Mouse (Mus musculus) ovary, adult 18-20 months (tissue): ENCODE measurements around the gene Tor2a.

Experiments used
- DNase-seq: peaks from one replicate; pipeline ENCODE4 v3.0.0; 2022; ENCODE audit warnings: low spot score, mixed read lengths

The Tor2a gene

DNA sequence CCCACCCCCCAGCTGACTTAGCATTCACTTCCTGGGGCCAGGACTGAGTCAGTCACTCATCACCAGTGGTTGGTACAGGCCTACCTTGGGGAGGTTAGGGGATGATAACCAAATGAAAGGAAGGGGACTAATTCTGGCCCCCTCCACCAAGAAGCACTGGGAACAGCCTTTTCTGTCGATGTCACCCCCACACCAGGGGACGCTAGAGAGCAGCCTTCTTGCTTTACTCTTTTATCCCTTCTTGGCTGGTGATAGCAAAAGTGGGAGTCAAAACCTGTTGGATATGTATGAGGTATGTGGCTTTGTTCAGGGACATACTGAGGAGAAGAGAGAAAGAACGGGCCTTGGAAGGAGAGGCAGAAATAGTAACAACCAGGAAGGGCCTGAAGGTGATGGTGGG is 6.3 kb downstream of the Tor2a start:
- no peak for DNase-seq

DNA sequence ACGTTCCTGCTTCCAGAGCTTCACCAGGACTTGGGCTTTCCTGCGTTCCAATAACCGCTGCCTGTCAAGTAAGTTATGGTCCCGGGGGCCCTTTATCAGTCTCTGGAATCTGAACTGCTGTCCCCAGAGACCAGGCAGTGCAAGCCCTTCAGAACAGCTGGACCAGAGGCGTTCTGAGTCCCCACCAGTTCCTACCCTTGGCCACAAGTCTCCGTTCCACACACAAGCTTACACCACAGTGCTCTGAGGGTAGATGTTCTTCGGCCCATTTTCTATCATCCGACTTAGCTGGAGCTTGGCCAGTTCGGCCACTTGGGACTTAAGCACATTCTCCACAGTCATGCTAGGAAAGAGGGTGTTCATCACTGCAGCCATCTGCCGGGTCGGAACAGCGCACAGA is 10.2 kb downstream of the Tor2a start:
- DNase-seq, result no peak

DNA sequence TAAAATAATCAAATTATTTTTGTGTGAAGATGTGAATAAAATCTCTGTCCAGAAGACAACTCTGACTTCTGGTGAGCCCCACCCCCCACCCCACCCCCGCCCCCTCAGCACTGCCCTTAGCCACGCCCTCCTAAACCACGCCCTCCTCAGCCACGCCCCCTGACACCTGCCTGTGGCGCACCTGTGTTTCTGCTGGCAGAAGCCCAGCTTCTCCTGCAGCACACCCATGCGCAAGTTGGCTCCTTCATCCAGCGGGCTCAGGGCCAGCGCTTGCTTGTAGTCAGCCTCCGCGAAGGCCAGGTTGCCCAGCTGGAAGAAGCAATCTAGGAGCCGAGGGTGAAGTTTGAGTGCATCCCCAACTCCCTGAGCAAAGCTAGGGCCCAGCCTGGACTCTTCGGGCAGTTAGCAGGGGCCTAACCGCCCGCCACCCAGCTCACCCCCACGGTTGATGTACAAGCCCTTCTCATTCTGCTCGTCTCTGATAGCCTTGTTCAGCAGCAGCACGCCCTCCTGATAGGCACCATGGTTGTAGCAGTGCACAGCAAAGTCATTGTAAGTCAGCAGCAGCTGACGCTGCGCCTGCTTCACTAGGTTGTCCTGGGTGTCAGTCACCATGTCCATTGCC is 11.7 kb downstream of the Tor2a start:
- no peak for DNase-seq

DNA sequence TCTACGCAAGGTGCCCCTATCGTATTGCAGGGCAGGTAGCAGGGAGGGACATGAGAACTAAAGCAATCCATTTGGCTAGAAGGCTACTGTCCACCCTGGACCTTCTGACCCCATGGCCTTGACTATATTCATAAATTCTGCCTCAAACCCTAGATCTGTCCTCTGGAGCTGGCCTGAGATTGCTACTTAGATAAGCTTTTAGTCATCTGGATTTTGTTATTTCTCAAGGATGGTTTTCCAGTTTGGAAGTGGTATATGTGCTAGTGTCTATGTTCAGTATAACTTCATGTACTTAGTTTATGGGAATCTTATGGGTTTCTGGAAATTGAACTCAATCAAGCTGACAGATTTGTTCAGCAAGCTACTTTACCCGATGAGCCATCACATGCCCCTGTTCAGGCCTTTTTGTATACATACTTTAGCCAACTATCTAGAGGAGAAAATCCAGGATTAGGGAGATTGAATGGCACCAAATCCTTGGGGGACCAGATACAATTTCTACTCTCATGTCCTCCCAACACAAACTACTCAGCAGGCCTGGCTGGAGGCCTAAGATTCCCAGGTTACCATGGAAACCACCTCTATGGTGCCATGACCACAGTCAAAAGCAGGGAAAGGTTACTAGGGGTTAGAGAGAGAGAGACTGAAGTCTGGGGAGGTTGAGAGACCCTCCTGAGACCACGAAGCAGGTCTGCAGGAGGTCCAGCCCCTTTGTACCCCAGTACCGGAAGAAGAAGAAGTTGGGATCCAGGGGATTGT is 12.5 kb downstream of the Tor2a start:
- DNase-seq, result no peak

DNA sequence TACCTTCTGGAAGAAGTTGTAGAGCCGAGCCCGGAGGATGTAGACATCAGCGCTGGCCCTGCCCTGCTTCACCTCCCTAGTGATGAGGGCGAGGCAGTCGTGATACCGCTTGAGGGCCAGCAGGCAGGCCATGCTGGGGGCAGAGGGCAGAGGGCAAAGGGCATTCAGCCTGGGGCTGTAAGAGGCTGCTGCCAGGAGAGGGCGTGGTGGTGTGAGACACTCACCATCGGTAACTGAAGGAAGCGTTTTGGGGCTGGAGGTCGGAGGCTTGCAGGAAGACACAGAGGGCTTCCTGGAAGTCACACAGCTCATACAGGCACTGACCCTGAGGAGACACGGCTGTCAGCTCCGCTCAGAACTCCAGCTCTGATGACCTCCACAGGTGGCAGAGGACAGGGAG is 14.9 kb downstream of the Tor2a start:
- DNase-seq, result no peak

DNA sequence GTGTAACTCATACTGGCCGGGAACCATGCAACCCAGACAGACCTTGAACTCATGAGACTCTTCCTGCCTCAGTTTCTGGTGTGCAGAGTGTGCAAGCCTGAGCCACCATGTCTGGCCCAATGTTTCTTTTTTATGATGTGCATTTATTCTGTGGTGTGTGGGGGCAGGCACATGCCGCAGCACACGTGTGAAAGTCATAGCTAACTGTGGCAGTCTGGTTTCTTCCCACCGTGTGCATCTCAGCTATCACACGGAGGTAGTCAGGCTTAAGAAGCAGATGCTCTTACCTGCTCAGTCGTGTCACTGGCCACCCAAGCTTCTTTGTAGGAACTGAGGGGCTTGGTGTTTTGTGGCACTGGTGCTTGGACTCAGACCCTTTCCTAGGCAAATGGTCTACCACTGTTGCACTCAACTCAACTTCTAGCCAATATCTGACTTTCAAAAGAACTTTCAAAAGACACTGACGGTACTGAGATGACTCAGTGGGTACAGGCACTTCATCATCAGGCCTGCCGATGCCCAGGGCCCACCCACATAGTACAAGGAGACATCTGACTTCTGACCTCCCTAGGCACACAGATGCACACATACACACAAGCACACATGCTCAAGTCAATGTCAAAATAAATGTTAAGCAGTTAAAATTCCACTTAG is 15.7 kb downstream of the Tor2a start:
- DNase-seq, result no peak

DNA sequence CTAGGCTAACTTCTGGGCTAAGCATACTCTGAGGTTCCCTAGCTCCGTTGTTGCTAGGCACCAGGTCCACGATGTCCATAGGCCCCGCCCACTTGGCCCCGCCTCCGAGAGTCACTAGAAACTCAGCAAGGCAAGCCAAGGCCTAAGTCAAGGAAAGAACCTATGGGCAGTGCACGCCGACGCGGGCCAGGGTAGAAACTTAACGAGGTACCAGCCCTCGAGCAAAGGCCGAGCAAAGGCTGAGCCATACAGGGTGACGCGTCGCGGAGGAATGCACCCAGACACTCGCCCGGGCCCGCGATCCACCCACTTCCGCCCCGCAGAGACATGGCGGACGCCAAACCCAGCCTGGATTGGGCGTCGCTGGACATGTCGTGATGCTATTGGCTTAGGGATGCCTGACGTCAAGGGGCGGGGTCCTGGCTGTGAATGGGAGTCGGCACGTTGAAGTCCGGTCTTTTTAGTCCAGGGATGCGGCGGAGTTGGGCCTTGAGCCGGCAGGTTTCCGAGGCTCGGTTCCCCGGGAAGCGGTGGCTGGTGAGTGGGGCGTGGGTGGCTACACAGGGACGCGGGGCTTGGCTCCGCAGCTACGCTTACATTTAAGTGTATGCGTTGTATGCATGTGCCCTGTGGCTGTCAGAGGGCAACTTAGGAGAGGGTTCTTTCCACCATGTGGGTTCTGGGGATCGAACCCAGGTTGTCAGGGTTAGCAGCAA is 18.5 kb downstream of the Tor2a start, which contains the start of the genes Ttc16 and Ptrh1:
Gene Ttc16 (minus strand): TSS at position 275 of the 716 bp plus-strand sequence.
Gene Ptrh1 (plus strand): TSS at position 428 of the 716 bp plus-strand sequence.
- DNase-seq, result peak; percentile 95

DNA sequence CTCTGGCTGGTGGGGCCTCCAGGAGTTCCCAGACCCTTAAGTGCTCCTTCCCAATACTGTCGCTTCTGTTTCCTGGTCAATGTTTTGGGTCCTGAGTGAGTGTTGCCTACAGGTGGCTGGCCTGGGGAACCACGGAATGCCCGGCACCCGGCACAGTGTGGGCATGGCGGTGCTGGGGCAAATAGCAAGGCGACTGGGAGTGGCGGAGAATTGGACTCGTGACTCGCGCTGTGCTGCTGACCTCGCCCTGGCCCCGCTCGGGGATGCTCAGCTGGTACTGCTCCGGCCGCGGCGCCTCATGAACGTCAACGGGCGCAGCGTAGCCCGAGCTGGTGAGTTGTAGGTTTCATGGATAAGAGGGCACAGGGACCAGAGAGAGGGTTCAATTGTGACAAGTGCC is 19.2 kb downstream of the Tor2a start:
- no peak for DNase-seq

DNA sequence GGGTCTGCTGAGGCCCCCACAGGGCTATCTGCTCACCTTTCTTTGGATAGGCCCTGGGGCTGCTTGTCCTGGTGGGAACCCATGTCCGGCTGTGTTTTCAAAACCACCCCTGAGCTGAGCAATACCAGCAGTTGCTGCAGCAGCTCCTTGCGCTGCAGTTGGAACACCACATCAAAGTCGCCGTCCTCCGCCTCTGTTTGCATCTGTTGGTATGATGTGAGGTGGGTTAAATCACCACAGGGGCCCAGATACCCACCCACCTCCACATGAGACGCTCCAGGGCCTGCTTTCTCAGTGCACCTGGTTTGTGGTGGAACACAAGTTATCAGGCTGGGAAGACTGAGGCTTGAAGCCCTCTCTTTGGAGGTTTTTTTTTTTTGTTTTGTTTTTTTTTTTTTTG is 21.0 kb downstream of the Tor2a start:
- DNase-seq, result no peak

DNA sequence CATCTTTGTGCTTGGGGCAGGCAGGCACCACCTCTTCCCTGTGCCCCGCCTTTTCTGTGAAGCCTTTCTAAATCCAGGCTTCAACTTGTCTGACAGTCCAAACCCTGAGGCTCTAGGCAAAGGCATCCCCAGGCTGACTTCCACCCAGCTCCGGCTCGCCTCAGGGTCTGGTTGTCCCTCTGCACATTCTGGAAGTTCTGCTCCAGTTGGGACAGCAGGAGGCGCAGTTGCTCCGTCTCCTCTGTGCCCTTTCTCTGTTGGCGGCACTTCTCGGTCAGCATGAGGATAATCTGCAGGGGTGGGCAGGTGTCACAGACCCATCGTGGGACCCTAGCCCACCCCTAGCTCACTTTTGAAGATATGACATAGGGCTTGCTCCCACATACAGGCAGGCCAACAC is 22.1 kb downstream of the Tor2a start:
- peak; percentile 43 for DNase-seq

DNA sequence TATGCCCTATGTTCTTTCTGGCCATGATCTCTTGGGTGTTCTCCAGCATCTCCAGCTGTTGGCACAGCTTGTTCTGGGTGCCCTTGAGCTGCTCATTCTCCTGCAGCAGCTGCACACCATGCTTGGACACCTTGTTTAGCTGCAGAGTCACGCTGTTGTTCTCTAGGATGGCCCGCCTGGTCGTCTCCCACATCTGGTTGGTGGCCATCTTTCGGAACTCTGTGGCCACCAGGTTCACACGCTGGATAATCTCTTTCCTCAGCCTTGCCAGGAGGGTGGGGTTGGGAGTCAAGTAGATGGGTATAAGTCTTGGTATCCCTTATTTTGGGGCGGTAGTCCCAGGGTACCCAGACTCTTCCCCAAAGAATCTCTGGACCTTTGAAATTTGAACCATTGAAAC is 22.7 kb downstream of the Tor2a start:
- no peak for DNase-seq

DNA sequence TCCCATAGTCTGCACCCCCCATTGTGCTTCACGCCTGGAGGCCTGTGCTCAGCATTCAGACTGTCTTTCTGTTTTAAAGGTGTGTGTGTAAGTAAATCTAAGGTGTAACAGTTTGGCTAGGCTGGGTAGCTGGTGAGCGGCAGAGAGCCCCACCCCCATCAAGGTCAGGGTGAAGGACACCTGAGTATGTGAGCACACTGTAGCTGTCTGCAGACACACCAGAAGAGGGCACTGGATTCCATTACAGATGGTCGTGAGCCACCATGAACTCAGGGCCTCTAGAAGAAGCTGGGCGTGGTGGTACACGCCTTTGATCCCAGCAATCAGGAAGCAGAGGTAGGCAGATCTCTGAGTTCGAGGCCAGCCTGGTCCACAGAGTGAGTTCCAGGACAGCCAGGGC is 24.7 kb downstream of the Tor2a start:
- DNase-seq, result no peak

DNA sequence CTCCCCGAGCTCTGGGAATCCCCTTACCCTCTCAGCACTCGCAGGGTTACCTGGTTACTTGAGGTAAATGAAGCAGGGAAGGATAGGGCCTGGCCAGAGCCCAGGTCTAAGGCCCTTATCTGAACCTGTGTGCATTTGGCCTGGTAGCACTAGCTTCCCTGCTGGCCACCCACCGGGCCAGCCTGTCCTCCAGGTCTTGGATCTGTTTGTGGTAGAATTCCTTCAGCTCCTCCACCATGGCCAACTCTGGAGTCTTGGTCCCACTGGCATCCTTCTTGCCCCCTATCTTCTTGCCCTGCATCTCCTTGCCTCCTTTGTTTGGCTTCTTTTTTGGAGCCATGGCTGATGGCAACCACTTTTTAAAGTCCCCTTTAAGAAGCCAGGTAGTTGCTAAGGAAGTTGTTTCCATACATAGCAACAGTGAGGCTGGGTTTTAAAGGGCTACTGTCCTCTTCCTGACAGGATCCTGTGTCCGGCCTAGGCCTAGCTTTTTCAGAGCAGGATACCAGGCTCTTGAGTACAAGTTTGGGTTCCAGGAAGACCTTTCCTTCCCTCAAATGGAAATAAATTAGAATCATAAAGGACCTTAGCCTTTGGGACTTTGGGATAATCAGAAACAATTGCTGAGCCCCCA is 27.1 kb downstream of the Tor2a start, which contains the start of gene Cfap157:
Gene Cfap157 (minus strand): TSS at position 381 of the 634 bp plus-strand sequence.
- DNase-seq, result no peak

DNA sequence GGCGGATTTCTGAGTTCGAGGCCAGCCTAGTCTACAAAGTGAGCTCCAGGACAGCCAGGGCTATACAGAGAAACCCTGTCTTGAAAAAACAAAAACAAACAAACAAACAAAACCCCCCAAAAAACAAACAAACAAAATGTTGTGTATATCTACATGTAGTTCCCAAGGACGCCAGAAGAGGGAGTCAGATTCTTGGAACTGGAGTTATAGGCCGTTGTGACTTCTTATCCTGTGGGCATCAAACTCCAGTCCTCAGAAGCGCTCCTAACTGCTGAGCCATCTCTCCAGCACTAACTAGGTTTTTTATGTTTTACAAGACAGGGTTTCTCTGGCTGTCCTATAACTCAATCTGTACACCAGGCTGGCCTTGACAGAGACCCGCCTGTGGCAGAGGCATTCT is 30.1 kb downstream of the Tor2a start:
- no peak for DNase-seq

DNA sequence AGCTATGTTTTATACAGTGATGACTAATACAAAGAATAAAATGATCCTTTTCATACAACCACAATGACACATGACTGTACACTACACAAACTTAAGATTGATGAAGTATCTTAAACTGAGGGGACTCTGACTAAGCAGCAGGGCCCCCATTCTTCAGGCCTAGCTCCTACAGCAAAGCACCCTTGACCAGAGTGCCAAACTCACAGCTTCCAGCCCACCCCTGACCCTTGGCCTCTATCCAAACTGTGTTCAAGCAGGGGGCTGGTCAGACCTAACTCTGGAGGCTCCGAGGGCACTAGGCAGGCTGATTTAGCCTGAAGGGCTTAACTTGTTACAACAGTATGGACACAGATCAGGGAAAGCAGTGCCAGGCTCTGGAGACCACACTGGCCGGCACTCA is 31.5 kb downstream of the Tor2a start:
- no peak for DNase-seq

DNA sequence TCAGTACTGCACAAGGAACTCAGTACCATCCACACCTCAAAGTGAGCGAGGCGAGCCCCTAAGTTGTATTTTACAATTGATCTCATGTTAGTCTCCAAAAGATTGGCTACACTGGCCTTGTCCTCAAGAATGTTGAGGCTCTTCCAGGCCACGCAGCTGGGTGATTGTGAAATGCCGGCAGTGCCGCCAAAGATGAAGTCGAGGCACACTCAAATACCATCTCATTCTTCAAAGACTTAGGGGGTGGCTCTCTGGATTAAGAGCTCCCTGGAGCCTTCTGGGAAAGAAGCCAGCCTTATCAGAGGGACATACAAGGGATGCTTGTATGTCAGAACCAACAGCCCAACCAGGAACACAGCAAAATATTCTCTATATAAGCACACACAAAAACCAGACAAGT is 34.3 kb downstream of the Tor2a start:
- DNase-seq, result no peak

DNA sequence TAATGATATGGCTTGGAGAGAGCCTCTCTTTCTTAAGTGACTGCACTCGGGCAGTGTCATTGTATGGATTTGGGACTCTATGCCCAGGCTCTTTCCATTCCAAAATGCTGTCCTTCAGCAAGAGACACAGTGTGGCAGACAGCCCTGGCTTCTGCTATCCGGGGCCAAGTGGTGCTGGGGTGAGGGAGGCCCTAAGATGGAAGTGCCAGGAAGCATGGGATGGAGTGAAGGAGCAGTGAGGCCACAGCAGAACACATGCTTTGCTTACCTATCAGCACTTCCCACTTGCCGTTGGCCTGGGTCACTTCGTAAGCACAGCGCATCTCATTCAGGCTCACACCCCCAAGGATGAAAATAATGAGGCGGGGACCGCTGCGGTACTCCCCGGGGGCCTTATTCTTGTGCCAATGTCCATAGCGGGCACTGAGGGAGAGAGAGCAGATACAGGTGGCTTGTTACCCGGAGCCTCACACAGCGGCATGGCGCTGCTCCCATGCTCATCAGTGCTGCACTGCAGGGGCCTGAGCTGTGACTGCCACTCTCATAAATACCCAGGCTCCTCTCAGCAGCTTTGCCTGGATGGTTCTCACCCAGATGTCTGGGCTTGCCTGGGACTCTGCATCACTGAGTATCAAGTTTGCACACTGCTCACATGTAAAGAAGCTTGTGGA is 38.8 kb downstream of the Tor2a start:
- DNase-seq, result no peak

DNA sequence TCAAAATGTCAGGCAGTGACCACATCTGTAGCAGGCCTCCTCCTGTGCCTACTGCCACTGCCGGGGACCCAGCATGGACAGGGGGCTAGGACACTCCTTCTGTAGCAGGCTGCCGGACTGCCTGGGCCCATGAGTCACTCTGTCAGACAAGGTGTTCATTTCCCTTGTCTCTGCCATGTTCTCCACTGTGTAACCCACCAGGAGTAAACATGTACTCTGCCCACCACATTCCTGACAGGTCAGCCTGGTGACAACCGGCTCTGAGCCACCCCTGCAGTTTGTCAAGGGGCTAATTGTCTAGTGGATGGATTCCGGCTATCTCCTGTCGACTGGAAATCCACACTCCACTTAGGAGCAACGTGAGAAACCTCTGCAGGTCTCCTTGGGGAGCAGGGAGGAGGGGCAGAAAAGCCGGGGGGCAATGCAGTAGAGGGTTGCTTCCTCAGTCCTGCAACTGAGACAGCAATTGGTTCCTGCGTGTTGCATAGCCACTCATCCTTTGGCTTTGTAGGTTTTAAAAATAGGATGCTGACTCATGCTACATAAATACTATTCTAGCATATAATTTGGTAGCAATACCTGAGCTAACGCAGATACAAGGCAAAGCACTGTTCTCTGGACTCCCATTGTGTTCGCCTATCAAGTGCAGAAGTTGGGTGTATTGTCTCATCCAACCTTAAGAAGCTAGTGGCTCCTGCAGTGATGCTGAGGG is 41.4 kb downstream of the Tor2a start:
- no peak for DNase-seq

DNA sequence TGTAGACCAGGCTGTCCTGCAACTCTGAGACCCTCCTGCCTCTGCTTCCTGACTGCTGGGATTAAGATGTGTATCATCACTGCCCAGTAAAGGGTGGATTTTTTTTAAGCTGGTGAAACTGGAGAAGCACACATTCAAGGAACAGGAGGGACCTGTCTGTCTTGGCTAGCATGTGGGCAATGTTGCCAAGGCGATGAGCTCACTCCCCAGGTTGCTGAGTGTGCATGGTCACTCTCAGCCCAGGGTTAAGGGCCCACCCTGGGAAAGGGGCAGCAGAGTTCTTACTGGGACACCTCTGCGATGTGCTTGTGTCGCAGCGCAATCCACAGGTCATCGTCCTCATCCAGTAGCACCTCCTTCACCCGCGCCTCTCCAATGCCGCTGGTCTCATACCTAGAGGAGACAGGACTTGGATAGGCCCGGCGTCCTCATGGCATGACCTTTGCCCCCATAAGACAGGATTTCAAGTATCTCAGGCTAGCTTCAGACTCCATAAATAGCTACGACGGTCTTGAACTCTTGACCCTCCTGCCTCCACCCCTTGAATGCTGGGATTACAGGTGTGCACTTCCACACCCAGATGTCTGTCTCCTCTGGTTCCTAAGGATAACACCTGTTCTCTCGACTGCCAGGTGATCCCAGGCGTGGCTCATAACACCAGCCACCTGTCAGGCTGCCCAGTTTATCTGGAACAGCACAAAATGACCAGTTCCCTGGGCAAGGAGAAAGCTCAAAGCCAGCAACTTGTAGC is 52.0 kb downstream of the Tor2a start:
- no peak for DNase-seq
